Mouse (Mus musculus): ENCODE measurements around the gene Ppef1. TPM values are rescaled to one million over a fixed set of nuclear protein-coding genes. Genes with fewer than 3 reads are reported as not detected.

Ppef1 gene
- total and polyA plus RNA-seq, 3 experiments, result 0.15 TPM; not detected in 2

DNA sequence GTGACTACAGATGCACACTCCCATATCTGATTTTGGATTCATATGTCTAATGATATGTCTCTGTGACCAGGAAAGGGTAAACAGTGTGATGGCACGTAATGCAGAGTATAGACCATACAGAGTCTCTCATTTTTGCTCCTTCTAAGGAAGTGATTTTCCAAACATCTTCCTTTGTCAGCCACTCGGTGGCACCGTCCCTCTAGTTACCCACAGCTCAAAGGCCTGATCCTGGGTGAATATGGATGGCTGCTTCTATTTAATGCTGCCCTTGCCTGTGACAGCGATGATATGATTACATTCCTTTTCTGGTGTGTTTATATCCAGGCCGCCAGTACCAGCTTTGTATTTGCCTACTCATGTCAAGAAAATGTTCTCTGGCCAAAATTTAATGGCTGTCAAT lies 152.0 kb downstream of the Ppef1 start:
- no peak for TF ChIP-seq BHLHE40 (IDR thresholded peaks at IDR 0.05; ENCODE audit: borderline replicate concordance, low read depth, low read length)
- TF ChIP-seq CTCF (IDR thresholded peaks at IDR 0.05 in 2 of 3, conservative IDR thresholded peaks at IDR 0.05 in 1 of 3; ENCODE audit: control insufficient read depth in 1 of 3, insufficient read depth in 1 of 3, low read depth in 2 of 3, low read length in 3 of 3, poor library complexity in 1 of 3, severe bottlenecking in 1 of 3), result 0 out of 6 replicates have a peak, but pooled peaks of 1 of the 3 experiments have one; percentile 5
- Histone ChIP-seq H3K4me3 (ENCODE audit: control insufficient read depth in 1 of 2, insufficient read depth in 1 of 2, low read depth in 2 of 2, low read length in 2 of 2) (no peak overlapping the region), H3K9ac (ENCODE audit: control insufficient read depth, low read depth, low read length, poor library complexity, severe bottlenecking) (no peak overlapping the region), H3K4me1 (ENCODE audit: control insufficient read depth in 1 of 2, insufficient read depth in 2 of 2, low read length in 2 of 2) (no peaks in the 10 kb centered on the region), H3K27ac (ENCODE audit: control insufficient read depth, low read depth, low read length) (no peak overlapping the region), H3K9me3 (replicated peaks; ENCODE audit: insufficient read depth, low read length) (no peaks in the 10 kb centered on the region), H3K27me3 (ENCODE audit: control insufficient read depth in 1 of 2, insufficient read depth in 2 of 2, low read length in 2 of 2) (no peaks in the 10 kb centered on the region), H3K36me3 (ENCODE audit: control insufficient read depth in 1 of 2, insufficient read depth in 2 of 2, low read length in 2 of 2) (no peaks in the 10 kb centered on the region), H3K79me2 (ENCODE audit: control insufficient read depth, insufficient read depth, low read length, poor library complexity) (no peaks in the 10 kb centered on the region)
- no peak for DNase-seq (ENCODE audit: low read depth, low spot score)

Other genes starting within 250 kb of the Ppef1 start
- gene Phka2, start 233.6 kb downstream of the Ppef1 start, total RNA-seq (2012; rRNA removed), result 16.6 and 20.7 TPM in 2 replicates
- gene Phka2, start 233.6 kb downstream of the Ppef1 start, polyA plus RNA-seq (2012; ENCODE audit: insufficient read depth in 1 of 2, insufficient read length in 2 of 2, low read depth in 1 of 2, low replicate concordance in 2 of 2, missing spikeins in 1 of 2), result 10 to 100 TPM in 1 of 2 experiments, not detected in 1; 31.0 TPM
- gene Rs1, start 32.2 kb upstream of the Ppef1 start, total RNA-seq (2012; rRNA removed), result not detected in 2 replicates
- under 1 TPM in 1 of 2 experiments, not detected in 1; 0.03 TPM for gene Rs1, start 32.2 kb upstream of the Ppef1 start, polyA plus RNA-seq (2012; ENCODE audit: insufficient read depth in 1 of 2, insufficient read length in 2 of 2, low read depth in 1 of 2, low replicate concordance in 2 of 2, missing spikeins in 1 of 2)
- 0.12 TPM in 1 of 2 replicates, not detected in the other for gene Gja6, start 171.3 kb upstream of the Ppef1 start, total RNA-seq (2012; rRNA removed)
- under 1 TPM in 1 of 2 experiments, not detected in 1; 0.10 TPM for gene Gja6, start 171.3 kb upstream of the Ppef1 start, polyA plus RNA-seq (2012; ENCODE audit: insufficient read depth in 1 of 2, insufficient read length in 2 of 2, low read depth in 1 of 2, low replicate concordance in 2 of 2, missing spikeins in 1 of 2)

Data from MEL (cell line).